Mouse (Mus musculus): ENCODE results near the gene Acp7. TPM values are rescaled to one million over a fixed set of nuclear protein-coding genes. Genes with fewer than 3 reads are reported as not detected.

The Acp7 gene
- total RNA-seq, 2 experiments from 2014 or later: not detected

DNA sequence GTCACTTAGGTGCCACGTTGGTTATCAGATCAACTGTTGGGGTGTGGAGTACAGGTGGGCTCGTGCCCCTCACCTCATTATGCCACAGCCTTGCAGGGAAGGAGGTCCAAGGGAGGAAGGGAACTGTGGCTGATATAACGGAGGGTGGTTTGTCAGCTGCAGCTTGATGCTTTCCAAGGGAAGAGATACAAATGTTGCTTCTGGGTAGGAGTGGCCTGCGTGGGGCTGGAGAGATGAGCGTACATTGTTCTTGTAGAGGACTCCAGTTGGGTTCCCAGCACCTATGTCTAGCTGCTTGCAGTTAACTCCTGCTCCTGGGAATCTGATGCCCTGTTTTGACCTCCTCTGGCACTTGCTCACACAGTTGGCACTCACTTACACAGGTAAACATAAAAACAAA, 28.0 kb downstream of the Acp7 start:
- no peak for DNase-seq (ENCODE audit: low spot score in 2 of 2)

- DNase-seq (ENCODE audit: low spot score in 2 of 2): peak in 1 of 2 experiments; percentile 43
These were observed 29.5 kb downstream of the Acp7 start for GRCm38 (mm10) chr7:28601668-28602067.

GRCm38 (mm10) chr7:28601029-28601428, 30.1 kb downstream of the Acp7 start:
- DNase-seq (ENCODE audit: low spot score in 2 of 2): peak in 1 of 2 experiments; percentile 58

DNA sequence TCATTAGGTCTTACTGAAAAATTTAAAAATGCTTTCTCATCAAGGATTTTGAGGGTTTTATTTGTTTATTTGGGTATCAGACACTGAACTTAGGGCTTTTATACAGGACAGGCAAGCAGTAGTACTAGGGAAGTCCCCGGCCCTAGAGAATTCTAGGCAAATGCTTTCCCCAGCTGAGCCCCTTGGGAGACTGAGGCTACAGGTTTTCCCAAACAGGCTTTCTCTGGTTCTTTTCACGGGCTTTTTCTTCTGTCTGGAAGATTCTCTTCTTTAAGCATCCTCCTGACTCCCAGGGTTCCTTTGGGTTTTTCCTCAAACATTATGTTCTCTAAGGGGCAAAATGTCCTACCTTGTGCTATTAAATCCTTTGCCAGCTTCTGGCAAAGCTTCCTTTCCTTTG, 32.2 kb downstream of the Acp7 start:
- DNase-seq (ENCODE audit: low spot score in 2 of 2): no peak

DNA sequence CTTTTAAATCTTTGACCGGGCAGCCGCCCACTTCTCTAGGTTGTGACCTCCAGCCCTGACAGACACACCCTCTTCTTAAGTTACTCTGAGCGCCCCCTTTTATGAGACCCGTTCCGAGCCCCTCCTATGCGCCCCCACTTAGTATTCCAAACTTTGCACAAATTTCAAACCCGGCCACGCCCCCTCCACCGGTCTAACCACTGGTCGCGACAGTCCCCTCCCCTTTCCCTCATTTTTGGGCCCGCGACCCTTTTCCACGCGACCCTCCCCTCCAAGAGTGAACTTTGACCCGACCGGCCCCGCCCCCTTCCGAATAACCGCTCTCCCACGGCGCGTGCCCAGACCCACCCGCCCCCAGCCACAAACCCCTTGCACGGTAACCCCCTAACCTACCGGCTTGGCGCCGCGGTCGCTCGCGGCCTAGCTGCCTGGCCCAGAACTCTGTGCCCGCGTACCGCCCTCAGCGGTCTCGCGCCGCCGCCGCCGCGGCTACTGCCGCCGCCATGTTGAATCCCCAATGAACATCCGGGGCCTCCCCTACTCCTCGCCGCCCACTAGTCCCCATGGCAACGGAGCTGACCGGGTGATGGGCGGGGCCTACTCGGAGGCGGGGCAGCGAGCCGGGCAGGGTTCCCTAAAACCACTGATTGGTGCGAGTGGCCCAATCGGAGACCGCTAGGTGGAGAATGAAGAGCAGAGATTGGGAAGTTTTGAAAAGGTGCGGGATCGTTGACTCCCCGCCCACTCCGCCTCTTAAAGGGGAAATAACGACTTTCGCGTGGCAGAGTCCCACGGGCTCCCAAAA, 33.3 kb downstream of the Acp7 start, which contains the start of the genes Samd4b and Pak4:
Gene Samd4b (minus strand): TSS at position 503 of the 805 bp plus-strand sequence.
Gene Pak4 (minus strand): TSS at position 544 of the 805 bp plus-strand sequence.
- DNase-seq (ENCODE audit: low spot score in 2 of 2): peak; percentile 99

DNA sequence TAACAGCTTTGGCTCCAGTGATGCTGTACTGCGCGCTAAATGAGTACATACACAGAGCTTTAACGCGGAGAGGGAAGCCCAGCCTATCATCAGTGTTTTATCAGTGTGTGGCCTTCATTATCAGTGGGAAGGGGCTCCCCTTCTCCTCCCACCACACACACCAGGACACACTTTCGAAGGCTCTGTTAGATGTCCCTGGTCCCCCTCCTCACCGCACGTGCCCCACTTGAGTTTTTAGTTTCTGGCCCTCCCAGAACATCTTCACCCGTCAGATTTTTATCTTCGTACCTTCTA, 33.9 kb downstream of the Acp7 start:
- DNase-seq (ENCODE audit: low spot score in 2 of 2): no peak

- no peak for DNase-seq (ENCODE audit: low spot score in 2 of 2)
These were observed 34.5 kb downstream of the Acp7 start for GRCm38 (mm10) chr7:28596436-28597276.

- no peak for DNase-seq (ENCODE audit: low spot score in 2 of 2)
These were observed 35.2 kb downstream of the Acp7 start for GRCm38 (mm10) chr7:28595751-28596435.

- DNase-seq (ENCODE audit: low spot score in 2 of 2): peak in 1 of 2 experiments; percentile 49
These were observed 37.7 kb downstream of the Acp7 start for GRCm38 (mm10) chr7:28593206-28594111.

GRCm38 (mm10) chr7:28591862-28592261, 39.3 kb downstream of the Acp7 start:
- DNase-seq (ENCODE audit: low spot score in 2 of 2): no peak

DNA sequence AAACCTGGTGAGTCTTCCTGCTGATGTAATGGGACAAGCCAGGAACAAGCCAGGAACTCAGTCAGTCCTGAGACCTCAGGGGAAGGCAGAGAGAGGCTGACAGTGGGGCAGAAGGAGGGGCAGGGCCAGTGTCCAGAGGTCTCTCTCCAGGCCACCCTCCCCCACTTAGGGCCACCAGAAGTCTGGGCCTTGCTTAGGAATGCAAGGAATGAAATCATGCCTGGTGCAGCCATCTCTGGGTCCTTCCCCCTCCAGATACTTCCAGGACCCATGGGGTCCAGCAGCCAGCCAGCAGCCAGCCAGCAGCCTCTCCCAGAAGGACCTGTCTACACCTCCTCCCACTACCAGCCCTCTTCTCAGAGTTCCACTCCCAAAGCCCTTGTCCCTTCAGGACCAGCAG, 43.5 kb downstream of the Acp7 start:
- DNase-seq (ENCODE audit: low spot score in 2 of 2): no peak

GRCm38 (mm10) chr7:28586663-28587411, 44.3 kb downstream of the Acp7 start:
- DNase-seq (ENCODE audit: low spot score in 2 of 2): peak in 1 of 2 experiments; percentile 52

- no peak for DNase-seq (ENCODE audit: low spot score in 2 of 2)
These were observed 46.1 kb downstream of the Acp7 start for GRCm38 (mm10) chr7:28585001-28585400.

DNA sequence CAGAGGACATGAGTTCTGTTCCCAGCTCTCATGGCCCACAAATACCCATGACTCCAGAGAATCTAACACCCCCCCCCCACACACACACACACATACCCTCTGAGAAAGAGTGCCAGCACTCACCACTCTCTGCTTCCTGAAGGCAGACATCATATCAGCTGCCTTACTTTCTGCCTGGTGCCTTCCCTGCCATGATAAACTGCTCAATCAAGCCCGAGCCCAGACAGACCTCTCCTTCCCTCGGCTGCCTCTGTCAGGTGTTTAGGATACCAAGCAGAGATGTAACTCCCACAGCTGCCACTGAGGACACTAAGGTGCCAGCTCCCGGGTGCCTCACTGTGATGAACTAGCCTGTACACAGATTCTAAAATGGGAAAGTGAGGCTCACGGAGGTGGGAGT, 46.7 kb downstream of the Acp7 start:
- no peak for DNase-seq (ENCODE audit: low spot score in 2 of 2)

GRCm38 (mm10) chr7:28583570-28584344, 47.4 kb downstream of the Acp7 start:
- no peak for DNase-seq (ENCODE audit: low spot score in 2 of 2)

- no peak for DNase-seq (ENCODE audit: low spot score in 2 of 2)
These were observed 48.3 kb downstream of the Acp7 start for GRCm38 (mm10) chr7:28582841-28583240.

DNA sequence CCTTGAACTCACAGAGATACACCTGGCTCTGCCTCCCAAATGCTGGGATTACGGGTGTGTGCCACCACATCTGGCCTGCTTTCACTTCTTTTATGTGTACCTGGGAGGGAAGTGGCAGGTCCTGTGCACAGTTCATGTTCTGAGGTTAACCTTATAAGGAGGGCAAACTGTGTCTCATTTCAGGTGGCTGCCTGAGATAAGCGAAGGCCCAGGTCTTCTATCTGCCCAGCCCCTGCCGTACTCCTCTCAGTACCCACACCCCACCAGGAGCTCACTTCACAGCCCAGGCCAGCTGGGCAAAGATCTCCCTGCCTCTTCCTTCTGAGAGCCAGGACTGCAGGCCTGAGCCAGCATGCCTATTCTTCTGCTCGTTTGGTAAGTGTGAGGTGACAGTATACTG, 49.4 kb downstream of the Acp7 start:
- DNase-seq (ENCODE audit: low spot score in 2 of 2): no peak

DNA sequence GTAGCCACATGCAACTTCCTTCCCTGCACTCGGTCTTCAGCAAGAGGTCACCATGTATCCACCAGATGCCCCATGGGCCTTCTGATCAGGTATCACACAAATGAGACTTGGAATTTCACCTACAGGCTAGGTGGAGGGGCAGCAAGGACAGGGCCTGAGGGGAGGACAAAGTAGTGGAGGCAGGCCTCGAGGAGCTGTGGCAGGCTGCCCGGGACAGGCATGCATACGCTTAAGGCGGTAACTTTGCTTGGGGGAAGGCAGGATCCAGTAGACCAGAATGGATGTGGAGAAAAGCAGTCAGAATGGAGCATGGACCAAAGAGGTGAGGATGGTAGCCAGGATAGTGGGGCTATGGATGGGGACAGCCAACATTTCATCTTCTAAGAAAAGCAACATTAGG, 51.3 kb downstream of the Acp7 start:
- no peak for DNase-seq (ENCODE audit: low spot score in 2 of 2)

DNA sequence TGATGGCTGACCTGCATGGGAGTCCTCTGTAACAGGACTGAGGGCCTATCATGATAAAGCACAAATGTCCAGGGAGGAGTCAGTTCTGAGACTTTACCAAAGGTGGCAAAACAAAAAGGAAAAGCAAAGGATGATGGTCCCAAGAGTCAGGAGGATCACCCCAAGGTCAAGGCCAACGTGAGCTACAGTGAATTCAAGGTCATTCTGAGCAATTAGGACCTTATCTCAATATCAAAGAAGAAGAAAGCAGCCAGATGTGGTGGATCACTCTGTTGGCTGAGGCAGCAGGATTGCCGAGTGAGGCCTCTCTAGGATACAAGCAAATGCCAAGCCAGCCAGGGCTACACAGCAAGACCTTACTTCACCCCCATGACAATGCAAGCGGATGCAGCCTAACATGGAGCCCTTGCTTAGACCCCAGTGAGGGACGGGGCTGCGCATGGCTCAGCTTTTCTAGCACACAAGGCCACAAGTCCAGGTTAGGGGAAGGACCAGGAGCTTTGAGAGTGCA, 52.5 kb downstream of the Acp7 start:
- no peak for DNase-seq (ENCODE audit: low spot score in 2 of 2)
